In the genomic region with DNA sequence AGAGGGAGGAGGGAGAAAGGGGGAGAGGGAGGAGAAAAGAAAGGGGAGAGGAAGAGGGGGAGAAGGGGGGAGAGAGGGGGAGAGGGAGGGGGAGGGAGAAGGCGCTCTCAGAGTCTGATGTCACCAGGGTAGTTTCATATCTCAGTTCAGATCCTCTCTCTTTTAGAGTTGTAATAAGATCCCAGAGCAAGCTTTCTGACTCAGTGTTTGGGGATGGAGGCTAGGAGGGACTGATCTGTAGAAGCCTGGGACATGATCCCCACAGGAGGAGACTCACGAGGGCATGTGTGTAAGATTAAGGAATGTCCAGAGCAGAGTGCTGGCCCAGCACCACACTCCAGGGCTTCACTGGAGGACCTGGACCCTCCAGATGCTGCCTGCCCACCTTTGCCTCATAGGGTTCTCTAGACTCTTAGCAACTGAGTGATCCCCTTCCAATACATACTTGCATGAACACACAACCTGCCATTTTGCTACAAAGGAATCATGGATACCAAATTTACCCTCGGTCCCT, we compare ENCODE assay signal across 11 mouse cellular contexts. TPM values are rescaled to one million over a fixed set of nuclear protein-coding genes. Genes with fewer than 3 reads are reported as not detected.
A peak's percentile ranks its signal among the peaks of the same experiment; 100 is the strongest.
DNase-seq lines count a peak whose midpoint lies in the region; ATAC-seq and TF ChIP-seq lines count a peak whose summit lies in the region.
"Had no signal": no experiment of that assay in that cellular context is flagged by ENCODE, and none has a peak within 500 bp of the region (broad histone marks: within the 10 kb centered on the region; RNA-seq: fewer than 3 reads in every experiment).

No protein-coding gene starts in this region.

- WGBS in lung, embryonic 15.5 days, result 22% methylated on average over 3 of the region's 3 CpGs
- WGBS in hindbrain, postnatal 0 days, result 45% methylated on average over 3 of the region's 3 CpGs
- WGBS in stomach, embryonic 14.5 days, result 27% methylated on average over 3 of the region's 3 CpGs

- peak overlapping the region; percentile 88 for H3K27ac ChIP-seq in gastrocnemius, adult 2 months
- peak overlapping the region; percentile 37; the same call in 1 of the 2 replicates for H3K27ac ChIP-seq in lung, embryonic 15.5 days
- no peak overlapping the region; the same call in 1 of the 2 replicates for H3K27ac ChIP-seq in hindbrain, postnatal 0 days
- H3K27ac ChIP-seq in stomach, embryonic 14.5 days (ENCODE audit: low read length), result peak overlapping the region; percentile 85
- H3K27ac ChIP-seq: liver, embryonic 14.5 days had no signal

- no peak for DNase-seq in gastrocnemius, adult 2 months
- no peak for DNase-seq in gastrocnemius, postnatal 36 days
- no peak for DNase-seq in lung, postnatal 4 days
- no peak for DNase-seq in hindbrain, postnatal 0 days (ENCODE audit: low spot score)
- no peak for DNase-seq in left cerebral cortex, postnatal 36 days (ENCODE audit: low spot score in 2 of 2)
- DNase-seq: B cell, adult 2 months; retina, postnatal 1 day had no signal

- H3K4me1 ChIP-seq in lung, embryonic 15.5 days, result peaks cover 63% of the 10 kb centered on the region
- H3K4me1 ChIP-seq in hindbrain, postnatal 0 days (ENCODE audit: insufficient read depth, low read length), result peaks cover 10% of the 10 kb centered on the region
- peaks cover 45% of the 10 kb centered on the region for H3K4me1 ChIP-seq in stomach, embryonic 14.5 days (ENCODE audit: control insufficient read depth, insufficient read depth, low read length)

- no peak for ATAC-seq in lung, embryonic 15.5 days (ENCODE audit: borderline replicate concordance, extremely low read depth, low FRiP score, low TSS enrichment)
- ATAC-seq in hindbrain, postnatal 0 days, result no peak
- no peak for ATAC-seq in stomach, embryonic 14.5 days (ENCODE audit: insufficient number of reproducible peaks, insufficient read depth, low FRiP score, low read depth)
- ATAC-seq in megakaryocyte-erythroid progenitor cell, adult 5-6 weeks (replicated peaks; ENCODE audit: low FRiP score, low TSS enrichment, poor library complexity, severe bottlenecking), result no peak

- no peaks in the 10 kb centered on the region for H3K36me3 ChIP-seq in lung, embryonic 15.5 days
- no peaks in the 10 kb centered on the region for H3K36me3 ChIP-seq in hindbrain, postnatal 0 days (ENCODE audit: insufficient read depth, low read length)
- no peaks in the 10 kb centered on the region for H3K36me3 ChIP-seq in stomach, embryonic 14.5 days (ENCODE audit: control insufficient read depth, insufficient read depth, low read length)

- intact Hi-C loops in gastrocnemius, adult 2 months (cut with DNase I), result no loop called here
- intact Hi-C loops in gastrocnemius, postnatal 36 days (cut with DNase I), result no loop called here
- intact Hi-C loops in left cerebral cortex, postnatal 36 days (cut with DNase I), result no loop called here

- H3K9me3 ChIP-seq in lung, embryonic 15.5 days, result no peaks in the 10 kb centered on the region
- no peaks in the 10 kb centered on the region for H3K9me3 ChIP-seq in hindbrain, postnatal 0 days (ENCODE audit: low read length)
- H3K9me3 ChIP-seq in stomach, embryonic 14.5 days (ENCODE audit: control insufficient read depth, low read depth, low read length), result no peaks in the 10 kb centered on the region

- peak overlapping the region; percentile 58 for H3K4me2 ChIP-seq in lung, embryonic 15.5 days
- H3K4me2 ChIP-seq in hindbrain, postnatal 0 days (ENCODE audit: low read depth, low read length), result peak overlapping the region; percentile 45; the same call in 1 of the 2 replicates
- peak overlapping the region; percentile 53 for H3K4me2 ChIP-seq in stomach, embryonic 14.5 days (replicated peaks; ENCODE audit: low read depth, low read length)

- TF ChIP-seq CTCF in gastrocnemius, adult 2 months (IDR thresholded peaks at IDR 0.05), result no peak
- no peak for TF ChIP-seq CTCF in hindbrain, postnatal 0 days (IDR thresholded peaks at IDR 0.05; ENCODE audit: low read depth)

- H3K9ac ChIP-seq in lung, embryonic 15.5 days, result no peak overlapping the region
- H3K9ac ChIP-seq in hindbrain, postnatal 0 days (replicated peaks; ENCODE audit: low read length), result no peak overlapping the region
- no peak overlapping the region for H3K9ac ChIP-seq in stomach, embryonic 14.5 days (replicated peaks; ENCODE audit: low read depth, low read length)
- H3K9ac ChIP-seq: liver, embryonic 14.5 days had no signal

- no peaks in the 10 kb centered on the region for H3K27me3 ChIP-seq in lung, embryonic 15.5 days
- no peaks in the 10 kb centered on the region for H3K27me3 ChIP-seq in hindbrain, postnatal 0 days (ENCODE audit: insufficient read depth, low read length)
- no peaks in the 10 kb centered on the region for H3K27me3 ChIP-seq in stomach, embryonic 14.5 days (ENCODE audit: control insufficient read depth, insufficient read depth, low read length)

- H3K4me3 ChIP-seq in gastrocnemius, adult 2 months, result peak overlapping the region; percentile 68
- no peak overlapping the region for H3K4me3 ChIP-seq in lung, embryonic 15.5 days
- H3K4me3 ChIP-seq in hindbrain, postnatal 0 days (ENCODE audit: low read length), result no peak overlapping the region
- H3K4me3 ChIP-seq in stomach, embryonic 14.5 days (ENCODE audit: low read depth, low read length), result peak overlapping the region; percentile 38

RNA-seq across cellular contexts. Expression of a gene that starts 0.7 kb away (rescaled TPM):
- total RNA-seq in gastrocnemius, adult 2 months (2021), result 10 to 100 TPM in 1 of 2 experiments, 1 to 10 TPM in 1; 7.9 to 12.6 TPM
- total RNA-seq in gastrocnemius, postnatal 36 days (2021), result 1 to 10 TPM; 9.3 to 9.7 TPM
- 6.9 and 7.6 TPM in 2 replicates for polyA plus RNA-seq in lung, embryonic 15.5 days (2015; fragmentation: Nextera tagmentation; extraction: Ambion mirVana)
- total RNA-seq in hindbrain, postnatal 0 days (2014; rRNA removed), result 5.4 TPM in 2 replicates
- polyA plus RNA-seq in hindbrain, postnatal 0 days (2015; fragmentation: Nextera tagmentation; extraction: Ambion mirVana), result 3.5 and 4.3 TPM in 2 replicates
- polyA plus RNA-seq in stomach, embryonic 14.5 days (2014; fragmentation: Nextera tagmentation; extraction: Ambion mirVana), result 7.0 and 7.9 TPM in 2 replicates
- not detected in 2 replicates for total RNA-seq in megakaryocyte-erythroid progenitor cell, adult 5-6 weeks (2014; fragmentation: Nextera tagmentation)
- total RNA-seq in megakaryocyte-erythroid progenitor cell, adult 5-6 weeks (2017), result not detected in 2 replicates
- 1 to 10 TPM; 4.6 to 4.9 TPM for total RNA-seq in left cerebral cortex, postnatal 36 days (2021)

RNA-seq across cellular contexts. Expression of a gene that starts 8.4 kb away (rescaled TPM):
- total RNA-seq in gastrocnemius, adult 2 months (2021), result 10 to 100 TPM; 10.7 to 11.6 TPM
- 1 to 10 TPM; 9.4 to 9.7 TPM for total RNA-seq in gastrocnemius, postnatal 36 days (2021)
- 30.3 and 33.7 TPM in 2 replicates for polyA plus RNA-seq in lung, embryonic 15.5 days (2015; fragmentation: Nextera tagmentation; extraction: Ambion mirVana)
- 47.9 and 51.7 TPM in 2 replicates for total RNA-seq in hindbrain, postnatal 0 days (2014; rRNA removed)
- polyA plus RNA-seq in hindbrain, postnatal 0 days (2015; fragmentation: Nextera tagmentation; extraction: Ambion mirVana), result 24.7 and 25.8 TPM in 2 replicates
- 21.8 and 25.7 TPM in 2 replicates for polyA plus RNA-seq in stomach, embryonic 14.5 days (2014; fragmentation: Nextera tagmentation; extraction: Ambion mirVana)
- total RNA-seq in megakaryocyte-erythroid progenitor cell, adult 5-6 weeks (2014; fragmentation: Nextera tagmentation), result 23.9 and 24.7 TPM in 2 replicates
- total RNA-seq in megakaryocyte-erythroid progenitor cell, adult 5-6 weeks (2017), result 7.3 and 11.3 TPM in 2 replicates
- total RNA-seq in left cerebral cortex, postnatal 36 days (2021), result 10 to 100 TPM; 36.5 to 37.0 TPM

RNA-seq across cellular contexts. Expression of a gene that starts 25.4 kb away (rescaled TPM):
- 10 to 100 TPM; 12.0 to 17.0 TPM for total RNA-seq in gastrocnemius, adult 2 months (2021)
- total RNA-seq in gastrocnemius, postnatal 36 days (2021), result 10 to 100 TPM; 13.0 to 19.2 TPM
- 4.9 and 6.9 TPM in 2 replicates for polyA plus RNA-seq in lung, embryonic 15.5 days (2015; fragmentation: Nextera tagmentation; extraction: Ambion mirVana)
- total RNA-seq in hindbrain, postnatal 0 days (2014; rRNA removed), result 25.5 and 30.6 TPM in 2 replicates
- polyA plus RNA-seq in hindbrain, postnatal 0 days (2015; fragmentation: Nextera tagmentation; extraction: Ambion mirVana), result 15.4 and 18.5 TPM in 2 replicates
- polyA plus RNA-seq in stomach, embryonic 14.5 days (2014; fragmentation: Nextera tagmentation; extraction: Ambion mirVana), result 39.0 and 39.2 TPM in 2 replicates
- 174 and 211 TPM in 2 replicates for total RNA-seq in megakaryocyte-erythroid progenitor cell, adult 5-6 weeks (2014; fragmentation: Nextera tagmentation)
- 112 and 174 TPM in 2 replicates for total RNA-seq in megakaryocyte-erythroid progenitor cell, adult 5-6 weeks (2017)
- 10 to 100 TPM; 20.5 to 21.2 TPM for total RNA-seq in left cerebral cortex, postnatal 36 days (2021)

RNA-seq across cellular contexts. Expression of a gene that starts 49.3 kb away (rescaled TPM):
- 1 to 10 TPM; 4.3 to 6.2 TPM for total RNA-seq in gastrocnemius, adult 2 months (2021)
- 1 to 10 TPM; 4.6 to 4.7 TPM for total RNA-seq in gastrocnemius, postnatal 36 days (2021)
- 6.0 and 7.3 TPM in 2 replicates for polyA plus RNA-seq in lung, embryonic 15.5 days (2015; fragmentation: Nextera tagmentation; extraction: Ambion mirVana)
- 9.0 and 20.7 TPM in 2 replicates for total RNA-seq in hindbrain, postnatal 0 days (2014; rRNA removed)
- 6.5 and 7.0 TPM in 2 replicates for polyA plus RNA-seq in hindbrain, postnatal 0 days (2015; fragmentation: Nextera tagmentation; extraction: Ambion mirVana)
- 5.2 and 7.0 TPM in 2 replicates for polyA plus RNA-seq in stomach, embryonic 14.5 days (2014; fragmentation: Nextera tagmentation; extraction: Ambion mirVana)
- 13.5 and 13.7 TPM in 2 replicates for total RNA-seq in megakaryocyte-erythroid progenitor cell, adult 5-6 weeks (2014; fragmentation: Nextera tagmentation)
- total RNA-seq in megakaryocyte-erythroid progenitor cell, adult 5-6 weeks (2017), result 6.1 and 10.7 TPM in 2 replicates
- 10 to 100 TPM; 10.8 to 11.1 TPM for total RNA-seq in left cerebral cortex, postnatal 36 days (2021)

Comparison
In these comparisons a context has a peak if more than half of its experiments do, and no peak if none do; other contexts are left out.
1. H3K4me3 ChIP-seq: peak in gastrocnemius, adult 2 months (single experiment) and stomach, embryonic 14.5 days (single experiment); none in lung, embryonic 15.5 days (single experiment) and hindbrain, postnatal 0 days (single experiment).
2. Peak in every context shown above with its lines, with median percentiles within 50 percentile points of each other: H3K4me2 ChIP-seq.